Mouse (Mus musculus) neural tube, embryonic 15.5 days (tissue): ENCODE data around the gene Rnf145. TPM values are rescaled to one million over a fixed set of nuclear protein-coding genes. Genes with fewer than 3 reads are reported as not detected.

Experiments
- ATAC-seq: fragments of 200-750 bp; cut with Nextera tagmentation; 2 replicates; pipeline ENCODE4 v1.8.0; 2017; ENCODE audit warnings: mild to moderate bottlenecking, moderate TSS enrichment, moderate library complexity; ENCODE audit not compliant: low FRiP score
- H3K27ac ChIP-seq: fragments of 300-500 bp; sonication (generic); replicated peaks from 2 replicates; pipeline ENCODE4 v1.5.1; 2015; ENCODE audit warnings: mild to moderate bottlenecking, inconsistent platforms
- H3K27me3 ChIP-seq: fragments of 300-500 bp; sonication (generic); replicated peaks from 2 replicates; pipeline ENCODE4 v1.6.1; 2015; ENCODE audit warnings: inconsistent platforms
- H3K36me3 ChIP-seq: fragments of 300-500 bp; sonication (generic); 2 replicates; pipeline ENCODE4 v1.6.1; 2015; ENCODE audit warnings: inconsistent platforms
- H3K4me1 ChIP-seq: fragments of 300-500 bp; sonication (generic); 2 replicates; pipeline ENCODE4 v1.6.1; 2015; ENCODE audit warnings: inconsistent platforms
- H3K4me2 ChIP-seq: fragments of 300-500 bp; sonication (generic); 2 replicates; pipeline ENCODE4 v1.6.1; 2015; ENCODE audit warnings: inconsistent platforms, mild to moderate bottlenecking, moderate library complexity
- H3K4me3 ChIP-seq: fragments of 300-500 bp; sonication (generic); replicated peaks from 2 replicates; pipeline ENCODE4 v1.5.1; 2015; ENCODE audit warnings: mild to moderate bottlenecking, inconsistent platforms
- H3K9ac ChIP-seq: fragments of 300-500 bp; sonication (generic); replicated peaks from 2 replicates; pipeline ENCODE4 v1.6.1; 2015; ENCODE audit warnings: mild to moderate bottlenecking, inconsistent platforms
- H3K9me3 ChIP-seq: fragments of 300-500 bp; sonication (generic); replicated peaks from 2 replicates; pipeline ENCODE4 v1.6.1; 2016; ENCODE audit warnings: inconsistent platforms
- WGBS: fragments of 180-500 bp; shearing (Covaris S2); methylation state at CpG from one replicate; pipeline ENCODE4 v1.1.7; 2015; ENCODE audit warnings: mixed read lengths; 5-methylcytosine and 5-hydroxymethylcytosine counted together
- polyA plus RNA-seq: library from polyadenylated mRNA; unstranded; fragments of >200 nt; fragmentation: Nextera tagmentation; extraction: Ambion mirVana; gene quantifications from 2 replicates; pipeline ENCODE4 v1.2.1, GENCODE M21; 2015

Rnf145 gene
- 99.5 and 112 TPM in 2 replicates for polyA plus RNA-seq

- Histone ChIP-seq H3K4me2 (peak within 1 kb of the TSS; percentile 84), H3K27me3 (no peaks in the 10 kb centered on the region), H3K36me3 (no peaks in the 10 kb centered on the region), H3K4me1 (peaks cover 37% of the 10 kb centered on the region), H3K27ac (peak within 1 kb of the TSS; percentile 94), H3K4me3 (peak within 1 kb of the TSS; percentile 77), H3K9me3 (no peaks in the 10 kb centered on the region), H3K9ac (peak within 1 kb of the TSS; percentile 83)
- WGBS: under 1% methylated on average over 67 of the region's 70 CpGs
- ATAC-seq: peak; percentile 93
Measured at GRCm38 (mm10) chr11:44518281-44519095, at the start of gene Rnf145. Gene Rnf145 (plus strand): TSS chr11:44518964.

GRCm38 (mm10) chr11:44469646-44470431, 48.9 kb upstream of the Rnf145 start:
- peak overlapping the region; percentile 76 for H3K9ac ChIP-seq
- H3K4me3 ChIP-seq: peak overlapping the region; percentile 67
- peak overlapping the region; percentile 91 for H3K27ac ChIP-seq
- H3K9me3 ChIP-seq: no peaks in the 10 kb centered on the region
- peak; percentile 75 for ATAC-seq
- H3K27me3 ChIP-seq: no peaks in the 10 kb centered on the region
- peaks cover 31% of the 10 kb centered on the region for H3K4me1 ChIP-seq
- 2% methylated on average over 59 of the region's 59 CpGs for whole genome bisulfite sequencing
- peak overlapping the region; percentile 86 for H3K4me2 ChIP-seq
- peaks cover 10% of the 10 kb centered on the region; the same call in 1 of the 2 replicates for H3K36me3 ChIP-seq

- H3K36me3 ChIP-seq: 0 out of 2 replicates have a peak, but pooled peaks cover 4% of the 10 kb centered on the region
- peak within 1 kb of the TSS; percentile 91 for H3K27ac ChIP-seq
- H3K4me1 ChIP-seq: peaks cover 31% of the 10 kb centered on the region
- no peaks in the 10 kb centered on the region for H3K9me3 ChIP-seq
- ATAC-seq: peak; percentile 95
- peak within 1 kb of the TSS; percentile 76 for H3K9ac ChIP-seq
- H3K27me3 ChIP-seq: no peaks in the 10 kb centered on the region
- peak within 1 kb of the TSS; percentile 67 for H3K4me3 ChIP-seq
- peak within 1 kb of the TSS; percentile 86 for H3K4me2 ChIP-seq
- WGBS: under 1% methylated on average over 54 of the region's 54 CpGs
Measured at GRCm38 (mm10) chr11:44470432-44471336, 48.1 kb upstream of the Rnf145 start, which contains the start of gene Ublcp1. Gene Ublcp1 (minus strand): TSS chr11:44470498.

- Histone ChIP-seq H3K36me3 (no peaks in the 10 kb centered on the region), H3K4me1 (peaks cover 31% of the 10 kb centered on the region), H3K9me3 (no peaks in the 10 kb centered on the region), H3K9ac (peak overlapping the region; percentile 76), H3K4me3 (peak overlapping the region; percentile 67), H3K4me2 (peak overlapping the region; percentile 86), H3K27me3 (no peaks in the 10 kb centered on the region), H3K27ac (peak overlapping the region; percentile 91)
- ATAC-seq: no peak
- WGBS: 25% methylated on average over 4 of the region's 4 CpGs
Measured at GRCm38 (mm10) chr11:44471337-44471995, 47.3 kb upstream of the Rnf145 start.

GRCm38 (mm10) chr11:44475467-44475866, 43.3 kb upstream of the Rnf145 start:
- Histone ChIP-seq H3K27ac (no peak overlapping the region), H3K4me3 (no peak overlapping the region), H3K9me3 (no peaks in the 10 kb centered on the region), H3K27me3 (no peaks in the 10 kb centered on the region), H3K9ac (no peak overlapping the region), H3K4me2 (no peak overlapping the region), H3K36me3 (no peaks in the 10 kb centered on the region), H3K4me1 (peaks cover 16% of the 10 kb centered on the region)
- WGBS: 77% methylated on average over 3 of the region's 3 CpGs
- ATAC-seq: no peak

GRCm38 (mm10) chr11:44476445-44476844, 42.3 kb upstream of the Rnf145 start:
- no peak for ATAC-seq

GRCm38 (mm10) chr11:44478382-44478781, 40.4 kb upstream of the Rnf145 start:
- no peak overlapping the region for H3K9ac ChIP-seq
- peaks cover 4% of the 10 kb centered on the region; the same call in 1 of the 2 replicates for H3K4me1 ChIP-seq
- no peaks in the 10 kb centered on the region for H3K27me3 ChIP-seq
- H3K36me3 ChIP-seq: no peaks in the 10 kb centered on the region
- ATAC-seq: no peak
- H3K4me3 ChIP-seq: no peak overlapping the region
- no peak overlapping the region for H3K27ac ChIP-seq
- H3K9me3 ChIP-seq: no peaks in the 10 kb centered on the region
- WGBS: 91% methylated on average over 4 of the region's 4 CpGs
- H3K4me2 ChIP-seq: no peak overlapping the region

More at GRCm38 (mm10) chr11:44476445-44476844, 42.3 kb upstream of the Rnf145 start:
- H3K4me3 ChIP-seq: no peak overlapping the region
- H3K36me3 ChIP-seq: no peaks in the 10 kb centered on the region
- no peak overlapping the region for H3K27ac ChIP-seq
- no peak overlapping the region for H3K9ac ChIP-seq
- 90% methylated on average over 2 of the region's 2 CpGs for WGBS
- peaks cover 11% of the 10 kb centered on the region for H3K4me1 ChIP-seq
- no peak overlapping the region for H3K4me2 ChIP-seq
- H3K27me3 ChIP-seq: no peaks in the 10 kb centered on the region
- no peaks in the 10 kb centered on the region for H3K9me3 ChIP-seq

- Histone ChIP-seq H3K4me2 (no peak overlapping the region), H3K4me3 (no peak overlapping the region), H3K4me1 (no peaks in the 10 kb centered on the region), H3K36me3 (no peaks in the 10 kb centered on the region), H3K9ac (no peak overlapping the region), H3K9me3 (no peaks in the 10 kb centered on the region), H3K27me3 (no peaks in the 10 kb centered on the region), H3K27ac (no peak overlapping the region)
- ATAC-seq: no peak
- 89% methylated on average over 6 of the region's 6 CpGs for WGBS
Measured at GRCm38 (mm10) chr11:44480246-44480645, 38.5 kb upstream of the Rnf145 start.

- H3K4me3 ChIP-seq: no peak overlapping the region
- H3K4me1 ChIP-seq: no peaks in the 10 kb centered on the region
- WGBS: 93% methylated on average over 7 of the region's 7 CpGs
- H3K27me3 ChIP-seq: no peaks in the 10 kb centered on the region
- ATAC-seq: no peak
- no peak overlapping the region for H3K27ac ChIP-seq
- H3K36me3 ChIP-seq: no peaks in the 10 kb centered on the region
- no peak overlapping the region for H3K9ac ChIP-seq
- H3K4me2 ChIP-seq: no peak overlapping the region
- no peaks in the 10 kb centered on the region for H3K9me3 ChIP-seq
Measured at GRCm38 (mm10) chr11:44485089-44485736, 33.6 kb upstream of the Rnf145 start.

- H3K36me3 ChIP-seq: no peaks in the 10 kb centered on the region
- H3K4me1 ChIP-seq: no peaks in the 10 kb centered on the region
- no peaks in the 10 kb centered on the region for H3K9me3 ChIP-seq
- 93% methylated on average over 1 of the region's 1 CpGs for WGBS
- no peak overlapping the region for H3K4me3 ChIP-seq
- no peak for ATAC-seq
- no peak overlapping the region for H3K9ac ChIP-seq
- no peaks in the 10 kb centered on the region for H3K27me3 ChIP-seq
- no peak overlapping the region for H3K4me2 ChIP-seq
- H3K27ac ChIP-seq: no peak overlapping the region
Measured at GRCm38 (mm10) chr11:44489117-44489516, 29.6 kb upstream of the Rnf145 start.
